Mouse (Mus musculus): ENCODE results near the gene Tle3. TPM values are rescaled to one million over a fixed set of nuclear protein-coding genes. Genes with fewer than 3 reads are reported as not detected.

Gene Tle3
- polyA plus RNA-seq, 2 experiments, result 2.9 to 4.6 TPM

DNA sequence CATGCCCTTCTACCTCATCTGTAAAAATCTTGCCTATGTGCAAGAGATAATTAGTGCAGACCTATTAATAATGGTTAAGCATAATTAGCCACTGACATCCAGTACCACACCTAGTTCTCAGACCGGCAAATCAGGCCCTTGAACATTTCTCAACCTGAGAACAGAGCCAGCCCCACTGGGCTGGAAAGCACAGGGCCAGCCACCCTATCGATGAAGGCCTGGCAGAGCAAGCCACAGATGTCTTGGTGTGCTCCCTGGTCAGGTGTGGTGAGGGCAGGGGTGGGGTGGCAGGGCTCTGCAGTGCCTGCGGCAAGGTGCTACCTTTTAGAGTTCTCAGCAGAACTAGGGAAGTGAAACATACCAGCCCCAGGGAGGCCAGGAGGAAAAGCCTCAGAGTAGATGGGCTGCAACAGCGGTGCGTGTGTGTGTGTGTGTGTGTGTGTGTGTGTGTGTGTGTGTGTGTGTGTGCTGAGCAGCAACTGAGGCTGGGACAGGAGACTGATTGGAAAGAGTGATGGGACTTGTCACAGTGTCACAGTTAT is 77.3 kb downstream of the Tle3 start:
- H3K36me3 ChIP-seq (replicated peaks; ENCODE audit: control insufficient read depth, insufficient read depth, low read depth), result no peaks in the 10 kb centered on the region
- H3K4me1 ChIP-seq (replicated peaks; ENCODE audit: control insufficient read depth in 2 of 2, insufficient read depth in 2 of 2, low read length in 1 of 2), result no peaks in the 10 kb centered on the region
- no peak overlapping the region for H3K9ac ChIP-seq (replicated peaks)
- H3K27me3 ChIP-seq (ENCODE audit: control insufficient read depth, insufficient read depth, low read length), result no peaks in the 10 kb centered on the region; the same call in 1 of the 2 replicates
- ATAC-seq (ENCODE audit: insufficient read depth) (no peak), DNase-seq (ENCODE audit: low read depth in 3 of 3, low spot score in 3 of 3) (no peak)
- H3K27ac ChIP-seq, result no peak overlapping the region
- H3K4me3 ChIP-seq (ENCODE audit: insufficient read depth in 1 of 2, low read depth in 2 of 2, low read length in 2 of 2), result no peak overlapping the region
- no peaks in the 10 kb centered on the region for H3K9me3 ChIP-seq (ENCODE audit: control insufficient read depth, low read length)
- H3K4me2 ChIP-seq (ENCODE audit: low read depth), result no peak overlapping the region
- WGBS (ENCODE audit: insufficient replicate concordance), result 42% methylated on average over 5 of the region's 5 CpGs
- no peak for TF ChIP-seq CTCF (IDR thresholded peaks at IDR 0.05; ENCODE audit: low read depth)
- no peak for TF ChIP-seq EP300 (IDR thresholded peaks at IDR 0.05; ENCODE audit: low read depth)

DNA sequence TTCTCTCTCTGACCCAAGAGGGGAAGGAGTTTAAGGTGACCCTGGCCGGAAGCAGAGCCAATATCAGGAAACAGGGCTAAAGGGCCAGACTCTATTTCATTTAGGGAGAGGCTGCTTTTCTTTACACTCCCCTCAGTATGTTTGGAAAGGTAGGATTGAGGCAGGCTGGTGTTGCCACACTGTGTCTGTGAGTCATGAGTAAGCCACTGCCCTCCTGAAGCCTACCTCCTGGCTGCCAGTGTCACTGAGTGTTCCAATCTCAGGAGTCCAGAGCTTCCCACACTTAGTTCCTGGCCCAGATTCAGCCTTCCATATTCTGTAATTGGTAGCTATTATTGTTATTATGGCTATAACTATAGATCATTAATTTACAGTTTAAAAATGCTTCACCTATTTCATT is 79.9 kb downstream of the Tle3 start:
- TF ChIP-seq EP300 (IDR thresholded peaks at IDR 0.05; ENCODE audit: low read depth), result no peak
- no peak for TF ChIP-seq CTCF (IDR thresholded peaks at IDR 0.05; ENCODE audit: low read depth)
- no peaks in the 10 kb centered on the region for H3K36me3 ChIP-seq (replicated peaks; ENCODE audit: control insufficient read depth, insufficient read depth, low read depth)
- WGBS (ENCODE audit: insufficient replicate concordance), result 47% methylated on average over 1 of the region's 1 CpGs
- ATAC-seq (ENCODE audit: insufficient read depth), result no peak
- no peak overlapping the region for H3K9ac ChIP-seq (replicated peaks)
- no peaks in the 10 kb centered on the region for H3K4me1 ChIP-seq (replicated peaks; ENCODE audit: control insufficient read depth in 2 of 2, insufficient read depth in 2 of 2, low read length in 1 of 2)
- H3K27ac ChIP-seq, result no peak overlapping the region
- H3K4me2 ChIP-seq (ENCODE audit: low read depth), result no peak overlapping the region
- H3K9me3 ChIP-seq (ENCODE audit: control insufficient read depth, low read length), result no peaks in the 10 kb centered on the region
- no peaks in the 10 kb centered on the region for H3K27me3 ChIP-seq (ENCODE audit: control insufficient read depth, insufficient read depth, low read length)
- no peak for DNase-seq (ENCODE audit: low read depth in 3 of 3, low spot score in 3 of 3)
- H3K4me3 ChIP-seq (ENCODE audit: insufficient read depth in 1 of 2, low read depth in 2 of 2, low read length in 2 of 2), result no peak overlapping the region

DNA sequence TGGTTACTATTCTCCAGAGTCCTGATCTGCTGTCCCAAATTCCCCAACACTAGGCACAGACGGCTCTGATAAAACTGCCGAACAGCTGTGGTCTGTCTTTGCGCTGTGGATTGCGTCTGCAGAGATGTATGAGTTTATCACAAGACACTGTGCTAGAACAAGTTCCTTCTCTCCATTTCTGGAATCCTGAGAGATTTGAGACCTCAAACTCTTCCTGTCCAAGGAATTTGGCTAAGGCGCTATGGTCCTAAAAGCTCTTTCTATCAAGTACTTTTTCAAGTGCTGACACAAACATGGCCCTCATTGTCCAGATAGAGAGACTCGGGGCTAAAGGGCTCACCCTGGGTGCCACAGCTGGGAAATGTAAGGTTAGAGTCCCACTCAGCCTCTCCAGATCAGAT is 83.7 kb downstream of the Tle3 start:
- Histone ChIP-seq H3K4me1 (replicated peaks; ENCODE audit: control insufficient read depth in 2 of 2, insufficient read depth in 2 of 2, low read length in 1 of 2) (no peaks in the 10 kb centered on the region), H3K27me3 (ENCODE audit: control insufficient read depth, insufficient read depth, low read length) (no peaks in the 10 kb centered on the region), H3K36me3 (replicated peaks; ENCODE audit: control insufficient read depth, insufficient read depth, low read depth) (no peaks in the 10 kb centered on the region), H3K4me3 (ENCODE audit: insufficient read depth in 1 of 2, low read depth in 2 of 2, low read length in 2 of 2) (no peak overlapping the region), H3K27ac (no peak overlapping the region), H3K9me3 (ENCODE audit: control insufficient read depth, low read length) (no peaks in the 10 kb centered on the region), H3K4me2 (ENCODE audit: low read depth) (no peak overlapping the region), H3K9ac (replicated peaks) (no peak overlapping the region)
- 61% methylated on average over 6 of the region's 6 CpGs for WGBS (ENCODE audit: insufficient replicate concordance)
- ATAC-seq (ENCODE audit: insufficient read depth), result no peak
- TF ChIP-seq CTCF (IDR thresholded peaks at IDR 0.05; ENCODE audit: low read depth) (no peak), EP300 (IDR thresholded peaks at IDR 0.05; ENCODE audit: low read depth) (no peak)
- DNase-seq (ENCODE audit: low read depth in 3 of 3, low spot score in 3 of 3), result no peak

DNA sequence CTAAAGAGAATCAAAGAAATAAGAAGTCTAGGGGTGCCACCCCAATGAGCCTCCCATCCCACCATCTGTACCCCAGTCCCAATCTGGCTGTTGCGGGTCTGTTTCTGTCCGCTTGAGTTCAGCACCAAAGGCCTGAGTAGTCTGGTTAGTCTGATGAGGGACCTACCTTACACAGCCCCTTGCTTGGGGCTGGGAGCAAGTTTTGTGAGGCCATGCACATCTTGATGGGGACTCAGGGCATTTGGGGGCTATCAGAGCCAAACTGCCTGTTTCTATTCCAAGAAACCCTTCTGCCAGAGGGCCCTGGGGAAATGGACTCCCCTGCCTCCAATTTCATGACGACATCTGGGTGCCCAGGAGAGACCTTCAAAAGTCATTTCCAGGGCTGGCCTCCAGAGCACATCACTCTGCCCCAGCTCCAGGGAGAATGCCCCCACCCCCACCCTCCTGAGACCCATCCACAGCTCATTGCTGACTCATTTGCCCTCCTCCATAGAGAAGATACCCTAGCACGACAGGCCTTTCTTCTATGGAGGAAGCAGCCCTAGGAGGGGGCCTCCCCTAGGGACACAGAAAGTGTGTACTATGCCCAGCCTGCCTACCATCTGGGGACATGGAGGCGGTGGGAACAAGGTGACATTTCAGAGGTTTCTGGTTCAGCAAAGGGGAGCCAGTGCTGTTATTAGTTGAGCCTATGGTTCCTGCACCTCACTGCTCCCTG is 84.4 kb downstream of the Tle3 start:
- no peaks in the 10 kb centered on the region for H3K4me1 ChIP-seq (replicated peaks; ENCODE audit: control insufficient read depth in 2 of 2, insufficient read depth in 2 of 2, low read length in 1 of 2)
- 51% methylated on average over 5 of the region's 5 CpGs for WGBS (ENCODE audit: insufficient replicate concordance)
- no peaks in the 10 kb centered on the region for H3K9me3 ChIP-seq (ENCODE audit: control insufficient read depth, low read length)
- no peaks in the 10 kb centered on the region for H3K27me3 ChIP-seq (ENCODE audit: control insufficient read depth, insufficient read depth, low read length)
- H3K27ac ChIP-seq, result no peak overlapping the region
- no peak overlapping the region for H3K4me2 ChIP-seq (ENCODE audit: low read depth)
- ATAC-seq (ENCODE audit: insufficient read depth) (no peak), DNase-seq (ENCODE audit: low read depth in 3 of 3, low spot score in 3 of 3) (no peak)
- no peak for TF ChIP-seq EP300 (IDR thresholded peaks at IDR 0.05; ENCODE audit: low read depth)
- TF ChIP-seq CTCF (IDR thresholded peaks at IDR 0.05; ENCODE audit: low read depth), result no peak
- H3K4me3 ChIP-seq (ENCODE audit: insufficient read depth in 1 of 2, low read depth in 2 of 2, low read length in 2 of 2), result no peak overlapping the region
- H3K9ac ChIP-seq (replicated peaks), result no peak overlapping the region
- H3K36me3 ChIP-seq (replicated peaks; ENCODE audit: control insufficient read depth, insufficient read depth, low read depth), result no peaks in the 10 kb centered on the region

DNA sequence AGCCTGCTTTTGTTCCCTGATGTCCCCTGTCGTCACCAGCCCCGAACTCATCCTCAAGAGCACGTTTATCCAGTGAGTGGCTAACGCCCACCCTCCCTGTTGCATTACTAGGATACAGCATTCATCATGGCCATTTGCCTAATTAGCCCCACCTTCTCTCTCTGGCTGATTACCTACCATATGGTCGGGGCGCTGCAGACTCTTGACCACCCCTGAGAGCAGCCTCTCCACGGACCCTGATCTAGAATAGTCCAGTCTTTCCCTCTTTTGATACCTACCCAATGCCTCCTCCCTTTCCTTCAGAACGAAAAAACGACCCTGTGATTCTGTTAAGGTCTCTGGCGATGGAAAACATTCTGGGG is 85.0 kb downstream of the Tle3 start:
- WGBS (ENCODE audit: insufficient replicate concordance), result 28% methylated on average over 10 of the region's 10 CpGs
- TF ChIP-seq CTCF (IDR thresholded peaks at IDR 0.05; ENCODE audit: low read depth) (no peak), EP300 (IDR thresholded peaks at IDR 0.05; ENCODE audit: low read depth) (no peak)
- Histone ChIP-seq H3K4me3 (ENCODE audit: insufficient read depth in 1 of 2, low read depth in 2 of 2, low read length in 2 of 2) (no peak overlapping the region), H3K9me3 (ENCODE audit: control insufficient read depth, low read length) (no peaks in the 10 kb centered on the region), H3K4me1 (replicated peaks; ENCODE audit: control insufficient read depth in 2 of 2, insufficient read depth in 2 of 2, low read length in 1 of 2) (no peaks in the 10 kb centered on the region), H3K4me2 (ENCODE audit: low read depth) (no peak overlapping the region), H3K9ac (replicated peaks) (no peak overlapping the region), H3K27ac (no peak overlapping the region), H3K27me3 (ENCODE audit: control insufficient read depth, insufficient read depth, low read length) (no peaks in the 10 kb centered on the region), H3K36me3 (replicated peaks; ENCODE audit: control insufficient read depth, insufficient read depth, low read depth) (no peaks in the 10 kb centered on the region)
- ATAC-seq (ENCODE audit: insufficient read depth) (no peak), DNase-seq (ENCODE audit: low read depth in 3 of 3, low spot score in 3 of 3) (no peak)

Data from liver, embryonic 14.5 days (tissue).